Mouse (Mus musculus) left cerebral cortex, postnatal 25 days (tissue): ENCODE data around the gene Dnah2. TPM values are rescaled to one million over a fixed set of nuclear protein-coding genes. Genes with fewer than 3 reads are reported as not detected.

Experiments used
- DNase-seq, 2 experiments: peaks; one replicate each; pipeline ENCODE4 v3.0.0; 2022; ENCODE audit warnings: low spot score in 2 of 2, mixed read lengths in 1 of 2
- intact Hi-C: fragments of 180-260 bp; cut with DNase I; formaldehyde crosslinking; loops from one replicate; pipeline ENCODE4 v1.15.1; 2025
- total RNA-seq, 2 experiments: library from RNA; stranded (reverse); gene quantifications; 2 replicates each; pipeline ENCODE4 v1.2.3; 2021

Dnah2 gene
- total RNA-seq, result 1 to 10 TPM; 3.0 to 3.6 TPM

DNA sequence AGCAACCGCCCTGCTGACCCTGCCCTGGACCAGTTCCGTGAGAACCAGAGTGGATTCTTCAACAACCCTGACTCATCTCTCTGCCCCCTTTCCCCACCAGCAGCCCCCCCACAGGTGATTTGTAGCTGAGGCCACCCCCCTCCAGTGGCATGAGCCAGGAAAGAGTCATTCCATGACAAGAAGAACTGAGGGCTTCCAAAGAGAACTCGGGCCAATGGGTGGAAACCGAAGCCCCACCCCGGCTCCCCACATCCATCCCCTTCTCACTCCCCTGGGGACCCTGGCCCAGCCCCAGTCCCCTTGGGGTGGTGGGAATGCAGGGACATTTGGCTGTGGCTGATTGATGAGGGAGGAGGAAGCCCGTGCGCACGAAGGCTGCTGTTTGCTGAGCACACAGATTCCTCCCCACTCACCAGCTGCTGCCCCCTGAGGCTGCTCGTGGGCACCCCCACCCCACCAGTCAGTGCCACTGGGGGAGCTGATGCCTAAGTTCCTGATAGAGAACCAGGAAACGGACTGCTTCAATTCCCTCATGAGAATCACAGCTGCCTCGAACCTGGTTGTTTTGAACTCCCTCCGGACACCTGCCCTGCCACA lies at the start of gene Dnah2:
TSS of gene Dnah2 (minus strand) at position 51 of the 597 bp plus-strand sequence.
- intact Hi-C loops, result no loop called here

DNA sequence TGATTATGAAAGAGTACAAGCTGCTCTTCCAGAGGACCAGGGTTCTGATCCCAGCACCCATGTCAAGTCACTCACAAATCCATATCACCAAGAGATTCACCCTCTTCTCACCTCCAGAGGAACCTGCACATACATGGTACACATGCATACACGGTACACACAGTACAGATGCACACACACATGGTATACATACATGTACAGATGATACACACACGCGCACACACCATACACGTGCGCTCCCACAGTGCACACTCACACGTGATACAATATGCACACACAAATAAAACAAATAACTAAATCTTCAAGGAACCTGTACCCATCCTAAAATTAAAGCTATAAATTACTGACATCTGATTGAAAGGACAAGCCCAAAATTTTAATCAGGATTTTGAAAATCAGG lies 45.9 kb upstream of the Dnah2 start:
- intact Hi-C loops, result no loop called here
- no peak for DNase-seq

More for the DNA sequence above, at the start of gene Dnah2:
- DNase-seq, result no peak

- no peak for DNase-seq
- intact Hi-C loops, result no loop called here
Observed at GRCm38 (mm10) chr11:69592799-69593198, 43.9 kb upstream of the Dnah2 start.

DNA sequence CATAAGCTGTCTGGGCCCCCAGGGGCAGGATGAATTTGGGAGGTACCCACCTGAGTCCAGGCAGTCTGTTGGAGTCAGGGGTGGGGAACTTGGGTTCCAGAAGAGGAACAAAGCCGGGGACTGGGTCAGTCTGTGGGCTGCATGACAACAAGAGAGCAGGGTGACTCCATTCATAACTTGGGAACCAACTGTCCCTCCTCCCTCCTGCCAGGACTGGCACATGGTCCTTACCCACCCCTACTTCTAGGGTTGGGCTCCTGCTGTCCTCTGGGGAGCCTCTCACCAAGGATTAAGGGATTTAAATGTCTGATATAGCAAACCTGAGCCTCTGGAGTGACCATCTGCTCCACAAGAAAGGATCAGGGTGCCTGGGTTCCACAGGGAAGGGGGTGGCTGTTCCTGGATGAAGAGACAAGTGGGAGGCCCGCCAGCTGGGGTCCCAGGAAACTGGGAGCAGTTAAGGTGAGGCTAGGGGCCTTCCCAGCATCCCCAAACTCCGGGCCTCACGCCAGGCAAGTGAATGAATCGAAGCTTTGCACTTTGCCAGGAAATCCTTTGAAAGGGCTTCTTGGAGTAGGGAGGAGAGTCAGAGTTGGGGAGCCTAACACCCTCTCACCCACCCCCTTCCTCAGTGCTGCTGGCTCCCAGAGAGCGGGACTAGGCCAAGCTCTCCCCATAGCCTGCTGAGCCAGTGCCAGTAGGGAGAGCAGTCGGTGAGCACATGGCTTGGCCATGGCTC lies 43.2 kb upstream of the Dnah2 start:
- intact Hi-C loops, result no loop called here
- peak; percentile 56 to 76 for DNase-seq

DNA sequence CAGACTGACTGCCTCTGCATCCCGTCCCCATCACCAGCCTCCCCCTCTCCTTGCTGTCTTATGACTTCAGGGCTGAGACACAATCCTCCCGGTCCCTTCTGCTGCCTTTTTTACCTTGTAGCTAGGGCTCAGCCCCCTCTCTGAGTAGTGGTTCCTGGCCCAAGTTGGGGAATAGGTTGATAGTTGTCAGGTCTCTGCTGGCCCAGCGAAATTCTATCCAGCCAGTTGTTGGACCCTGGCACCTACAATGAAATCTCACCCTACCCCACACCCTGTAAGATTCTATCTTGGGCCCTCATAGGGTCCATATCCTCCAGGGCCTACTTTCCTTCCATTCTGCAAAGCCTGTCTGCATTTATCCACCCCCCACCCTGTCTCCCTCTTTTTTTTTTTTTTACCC lies 42.5 kb upstream of the Dnah2 start:
- DNase-seq, result no peak
- intact Hi-C loops, result no loop called here

GRCm38 (mm10) chr11:69590622-69591021 lies 41.7 kb upstream of the Dnah2 start:
- intact Hi-C loops, result no loop called here
- no peak for DNase-seq

DNA sequence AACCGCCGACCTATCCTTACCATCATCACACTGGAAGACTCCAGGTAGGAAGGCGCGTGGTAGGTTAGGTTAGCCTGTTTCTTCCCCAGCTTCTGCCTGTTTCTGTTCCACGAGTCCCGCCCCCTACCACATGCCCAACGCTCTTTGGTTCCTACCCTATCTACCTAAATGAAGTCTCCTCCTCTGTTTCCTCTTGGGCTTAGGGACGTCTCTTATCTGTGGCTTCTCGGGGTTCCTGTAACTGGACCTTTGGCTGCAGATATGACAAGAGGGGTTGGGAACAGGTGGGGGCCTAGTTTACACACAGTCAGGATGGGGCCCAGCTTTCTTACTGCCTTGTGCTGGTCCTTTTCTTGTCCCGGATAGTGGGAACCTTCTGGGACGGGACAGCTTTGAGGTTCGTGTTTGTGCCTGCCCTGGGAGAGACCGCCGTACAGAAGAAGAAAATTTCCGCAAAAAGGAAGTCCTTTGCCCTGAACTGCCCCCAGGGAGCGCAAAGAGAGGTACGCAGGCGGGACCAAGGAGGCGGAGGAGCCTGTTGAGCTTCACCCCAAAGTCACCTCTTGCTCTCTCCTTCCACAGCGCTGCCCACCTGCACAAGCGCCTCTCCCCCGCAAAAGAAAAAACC lies 40.4 kb upstream of the Dnah2 start:
- DNase-seq, result no peak

GRCm38 (mm10) chr11:69585718-69586325 lies 36.9 kb upstream of the Dnah2 start:
- intact Hi-C loops, result no loop called here
- DNase-seq, result no peak

More for the DNA sequence above, 40.4 kb upstream of the Dnah2 start:
- intact Hi-C loops, result no loop called here

DNA sequence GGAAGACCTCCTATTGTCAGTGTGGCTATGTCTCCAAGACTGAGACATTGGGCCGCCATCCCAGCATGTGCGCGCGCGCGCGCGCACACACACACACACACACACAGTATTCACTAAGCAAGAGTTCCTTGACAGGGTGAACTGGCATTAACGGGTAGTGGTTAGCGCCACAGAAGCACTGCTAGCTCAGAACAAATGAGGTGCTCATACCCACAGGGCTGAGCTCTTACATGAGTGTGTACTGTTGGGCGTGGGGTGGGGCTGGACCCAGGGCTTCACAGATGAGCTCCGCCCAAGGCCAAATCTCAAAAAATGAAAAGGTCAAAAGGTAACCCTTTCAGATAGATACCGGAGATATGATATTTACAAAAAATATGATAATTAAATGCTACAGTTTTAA lies 36.0 kb upstream of the Dnah2 start:
- DNase-seq, result no peak
- intact Hi-C loops, result loop anchor here (5.0 kb wide), 1 partner anchor 77 kb away; the partner anchor contains the start of gene Mpdu1

GRCm38 (mm10) chr11:69584008-69584407 lies 35.1 kb upstream of the Dnah2 start:
- intact Hi-C loops, result loop anchor here (5.0 kb wide), 1 partner anchor 78 kb away; the partner anchor contains the start of gene Mpdu1
- DNase-seq, result no peak

GRCm38 (mm10) chr11:69582230-69582805 lies 33.4 kb upstream of the Dnah2 start:
- DNase-seq, result no peak
- intact Hi-C loops, result loop anchor here (5.0 kb wide), 1 partner anchor 80 kb away; the partner anchor contains the start of gene Mpdu1

- intact Hi-C loops, result loop anchor here (2.0 to 5.0 kb wide), 2 partner anchors 23 to 80 kb away; partner anchors contain the start of genes Atp1b2 and Mpdu1
- no peak for DNase-seq
Observed at GRCm38 (mm10) chr11:69581814-69582213, 32.9 kb upstream of the Dnah2 start.

DNA sequence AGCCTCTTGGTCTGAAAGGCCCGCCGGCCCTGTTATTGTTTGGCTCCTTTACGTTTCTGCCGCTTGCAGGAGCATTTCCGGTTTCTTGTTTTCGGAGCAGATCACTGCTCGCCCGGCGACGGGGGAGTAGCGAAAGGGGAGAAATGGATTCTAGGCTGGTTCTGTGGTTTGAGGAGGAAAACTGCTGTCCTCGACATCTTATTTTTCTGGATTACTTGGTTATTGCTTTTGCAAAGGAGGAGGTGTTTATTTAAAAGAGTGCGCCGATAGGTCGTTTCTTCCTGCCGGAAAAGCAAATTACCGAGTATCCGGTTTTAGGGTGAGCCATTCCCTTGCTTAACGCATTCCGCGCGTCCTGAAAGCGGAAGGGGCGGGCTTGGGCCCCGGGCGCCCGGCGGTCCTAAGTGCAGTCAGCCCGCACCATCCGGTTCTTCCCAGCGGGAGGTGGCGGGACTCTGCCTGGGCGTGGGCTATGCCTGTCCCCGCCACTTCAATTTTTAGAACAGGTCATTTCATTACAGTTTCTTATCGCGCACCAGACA lies 32.3 kb upstream of the Dnah2 start:
- intact Hi-C loops, result loop anchor here (2.0 to 5.0 kb wide), 2 partner anchors 24 to 81 kb away; partner anchors contain the start of genes Atp1b2 and Mpdu1
- peak; percentile 92 to 96 for DNase-seq

- no peak for DNase-seq
- intact Hi-C loops, result loop anchor here (2.0 to 5.0 kb wide), 2 partner anchors 24 to 82 kb away; partner anchors contain the start of genes Atp1b2 and Mpdu1
Observed at GRCm38 (mm10) chr11:69580572-69581146, 31.7 kb upstream of the Dnah2 start.

DNA sequence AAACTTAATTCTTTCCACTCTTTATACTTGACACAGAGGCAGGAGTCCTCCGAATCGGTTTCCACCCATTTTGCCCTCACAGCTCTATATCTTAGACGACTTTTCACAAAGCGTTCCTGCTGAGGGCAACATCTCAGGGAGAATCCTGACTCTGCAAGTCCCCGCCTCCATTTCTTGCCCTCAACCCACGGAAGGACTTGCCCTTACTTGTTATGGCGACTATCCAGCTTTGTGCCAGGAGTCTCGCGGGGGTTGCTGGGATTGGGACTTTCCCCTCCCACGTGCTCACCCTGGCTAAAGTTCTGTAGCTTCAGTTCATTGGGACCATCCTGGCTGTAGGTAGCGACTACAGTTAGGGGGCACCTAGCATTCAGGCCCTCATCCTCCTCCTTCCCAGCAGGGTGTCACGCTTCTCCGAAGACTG lies 31.2 kb upstream of the Dnah2 start, which contains the start of the genes Wrap53 and Trp53:
TSS of gene Wrap53 (minus strand) at position 165 of the 424 bp plus-strand sequence.
TSS of gene Trp53 (plus strand) at position 269 of the 424 bp plus-strand sequence.
- intact Hi-C loops, result loop anchor here (2.0 to 5.0 kb wide), 2 partner anchors 25 to 82 kb away; partner anchors contain the start of genes Atp1b2 and Mpdu1
- DNase-seq, result peak; percentile 87 to 95

- intact Hi-C loops, result loop anchor here (1.0 to 5.0 kb wide), 6 partner anchors 25 to 182 kb away; partner anchors contain the start of genes Atp1b2, Cyb5d1, Mpdu1 and Naa38
- DNase-seq, result peak; percentile 98 to 99
Observed at GRCm38 (mm10) chr11:69579128-69580017, 30.5 kb upstream of the Dnah2 start.

DNA sequence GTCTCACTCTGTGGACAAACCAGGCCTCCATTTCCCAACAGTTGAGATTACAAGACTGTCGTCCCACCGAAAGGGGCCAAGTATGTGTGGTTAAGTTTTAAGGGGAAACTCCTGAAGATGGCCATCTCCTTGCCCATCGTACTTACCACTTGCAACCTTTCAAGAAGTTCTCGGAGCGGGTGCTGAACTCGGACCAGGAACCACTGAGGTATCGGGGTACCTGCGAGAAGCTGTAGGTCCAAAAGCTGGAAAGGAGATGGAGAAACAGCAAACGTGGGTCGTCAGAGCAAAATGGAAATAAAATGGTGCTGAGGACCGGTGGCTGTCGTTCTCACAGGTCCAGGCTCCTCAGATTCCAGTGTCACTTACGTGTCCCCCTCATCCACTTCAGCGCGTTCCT lies 29.4 kb upstream of the Dnah2 start:
- intact Hi-C loops, result loop anchor here (5.0 kb wide), 2 partner anchors 46 to 181 kb away; partner anchors contain the start of genes Cyb5d1, Naa38 and Tmem88

More for the DNA sequence above, 29.4 kb upstream of the Dnah2 start:
- no peak for DNase-seq
